Mouse (Mus musculus) left cerebral cortex, postnatal 14 days (tissue): ENCODE data around the gene Tagap. TPM values are rescaled to one million over a fixed set of nuclear protein-coding genes. Genes with fewer than 3 reads are reported as not detected.
"Not testable (repeated sequence)": the region's sequence is repeated elsewhere in the genome, so short reads cannot be mapped to it uniquely, and the experiment has no call there.

Experiments
- DNase-seq, 2 experiments: peaks; one replicate each; pipeline ENCODE4 v3.0.0; 2021 to 2022; ENCODE audit warnings: low spot score in 2 of 2, mixed read lengths in 1 of 2
- intact Hi-C: fragments of 180-260 bp; cut with DNase I; formaldehyde crosslinking; loops from one replicate; pipeline ENCODE4 v1.15.1; 2025
- total RNA-seq, 2 experiments: library from RNA; stranded (reverse); gene quantifications; 2 replicates each; pipeline ENCODE4 v1.2.3; 2021

Tagap gene
- total RNA-seq, 2 experiments from 2014 or later: 4.9 TPM

GRCm38 (mm10) chr17:7905936-7906685 lies 19.7 kb upstream of the Tagap start:
- intact Hi-C loops: no loop called here
- DNase-seq: no peak

GRCm38 (mm10) chr17:7914596-7915227 lies 11.1 kb upstream of the Tagap start:
- intact Hi-C loops: no loop called here
- DNase-seq: no peak

- no peak for DNase-seq
- intact Hi-C loops: no loop called here
Observed at GRCm38 (mm10) chr17:7915791-7916190, 10.0 kb upstream of the Tagap start.

GRCm38 (mm10) chr17:7916782-7917574 lies 8.8 kb upstream of the Tagap start:
- peak in 1 of 2 experiments; percentile 28 for DNase-seq
- intact Hi-C loops: no loop called here

GRCm38 (mm10) chr17:7918355-7918754 lies 7.4 kb upstream of the Tagap start:
- intact Hi-C loops: no loop called here

GRCm38 (mm10) chr17:7919209-7919608 lies 6.6 kb upstream of the Tagap start:
- no peak for DNase-seq
- intact Hi-C loops: no loop called here

More at GRCm38 (mm10) chr17:7918355-7918754, 7.4 kb upstream of the Tagap start:
- DNase-seq: no peak

GRCm38 (mm10) chr17:7922564-7922963 lies 3.2 kb upstream of the Tagap start:
- intact Hi-C loops: no loop called here
- DNase-seq: no peak

GRCm38 (mm10) chr17:7924185-7924725 lies 1.5 kb upstream of the Tagap start:
- intact Hi-C loops: no loop called here
- DNase-seq: no peak

GRCm38 (mm10) chr17:7927582-7928535 lies 2.1 kb downstream of the Tagap start:
- intact Hi-C loops: loop anchor here (5.0 kb wide), 1 partner anchor 61 kb away; no protein-coding TSS in a partner anchor
- peak; percentile 70 to 78 for DNase-seq

- intact Hi-C loops: loop anchor here (5.0 kb wide), 1 partner anchor 61 kb away; no protein-coding TSS in a partner anchor
- DNase-seq: no peak
Observed at GRCm38 (mm10) chr17:7928662-7929061, 2.9 kb downstream of the Tagap start.

- intact Hi-C loops: loop anchor here (5.0 kb wide), 1 partner anchor 62 kb away; no protein-coding TSS in a partner anchor
- no peak for DNase-seq
Observed at GRCm38 (mm10) chr17:7929279-7929678, 3.5 kb downstream of the Tagap start.

- intact Hi-C loops: no loop called here
- DNase-seq: no peak
Observed at GRCm38 (mm10) chr17:7931096-7931990, 5.5 kb downstream of the Tagap start.

GRCm38 (mm10) chr17:7932121-7932520 lies 6.3 kb downstream of the Tagap start:
- DNase-seq, intact Hi-C loops: not testable (repeated sequence)

- peak; percentile 50 to 60 for DNase-seq
- intact Hi-C loops: loop anchor here (2.0 to 10.0 kb wide), 2 partner anchors 71 to 995 kb away; partner anchors contain the start of gene Rsph3b
Observed at GRCm38 (mm10) chr17:7939640-7940039, 13.8 kb downstream of the Tagap start.

- intact Hi-C loops: loop anchor here (10.0 kb wide), 1 partner anchor 1001 kb away; the partner anchor contains the start of gene Rsph3b
- peak; percentile 78 to 84 for DNase-seq
Observed at GRCm38 (mm10) chr17:7945117-7946052, 19.6 kb downstream of the Tagap start, which contains the start of gene Rsph3a. Gene Rsph3a, plus strand, starts transcription at chr17:7945614.

- not testable (repeated sequence) for DNase-seq
- intact Hi-C loops: loop anchor here (10.0 kb wide), 1 partner anchor 1001 kb away; the partner anchor contains the start of gene Rsph3b
Observed at GRCm38 (mm10) chr17:7946053-7946627, 20.3 kb downstream of the Tagap start.
